Mouse (Mus musculus) forebrain, embryonic 16.5 days (tissue): ENCODE measurements around the gene Trex1. TPM values are rescaled to one million over a fixed set of nuclear protein-coding genes. Genes with fewer than 3 reads are reported as not detected.

ENCODE experiments used
- ATAC-seq: fragments of 200-750 bp; cut with Nextera tagmentation; 2 replicates; pipeline ENCODE4 v1.8.0; 2017; ENCODE audit warnings: mild to moderate bottlenecking, moderate library complexity
- H3K27ac ChIP-seq: fragments of 300-500 bp; sonication (generic); 2 replicates; pipeline ENCODE4 v1.5.1; 2014; ENCODE audit warnings: low read length, control low read depth
- H3K27me3 ChIP-seq: fragments of 300-500 bp; sonication (generic); replicated peaks from 2 replicates; pipeline ENCODE4 v1.6.1; 2014; ENCODE audit warnings: low read length; ENCODE audit not compliant: control insufficient read depth, insufficient read depth
- H3K36me3 ChIP-seq: fragments of 300-500 bp; sonication (generic); 2 replicates; pipeline ENCODE4 v1.6.1; 2014; ENCODE audit not compliant: control insufficient read depth, insufficient read depth
- H3K4me1 ChIP-seq: fragments of 300-500 bp; sonication (generic); replicated peaks from 2 replicates; pipeline ENCODE4 v1.6.1; 2014; ENCODE audit warnings: low read length; ENCODE audit not compliant: control insufficient read depth, insufficient read depth
- H3K4me2 ChIP-seq: fragments of 300-500 bp; sonication (generic); 2 replicates; pipeline ENCODE4 v1.6.1; 2014; ENCODE audit warnings: mild to moderate bottlenecking, low read length, control low read depth
- H3K4me3 ChIP-seq: fragments of 300-500 bp; sonication (generic); replicated peaks from 2 replicates; pipeline ENCODE4 v1.5.1; 2014; ENCODE audit warnings: mild to moderate bottlenecking, low read length, control low read depth
- H3K9ac ChIP-seq: fragments of 300-500 bp; sonication (generic); replicated peaks from 2 replicates; pipeline ENCODE4 v1.6.1; 2014; ENCODE audit warnings: low read depth, low read length, control low read depth
- H3K9me3 ChIP-seq: fragments of 300-500 bp; sonication (generic); 2 replicates; pipeline ENCODE4 v1.6.1; 2016; ENCODE audit warnings: low read length; ENCODE audit not compliant: control insufficient read depth
- WGBS: fragments of 180-500 bp; shearing (Covaris S2); extraction: QIAGEN DNeasy Blood & Tissue Kit; methylation state at CpG from one replicate; pipeline ENCODE4 v1.1.7; 2014; 5-methylcytosine and 5-hydroxymethylcytosine counted together
- polyA plus RNA-seq: library from polyadenylated mRNA; unstranded; fragments of >200 nt; fragmentation: Nextera tagmentation; extraction: Ambion mirVana; gene quantifications from 2 replicates; pipeline ENCODE4 v1.2.1, GENCODE M21; 2015

Gene Trex1
- polyA plus RNA-seq, 1 experiment from 2014 or later: 17.9 TPM

DNA sequence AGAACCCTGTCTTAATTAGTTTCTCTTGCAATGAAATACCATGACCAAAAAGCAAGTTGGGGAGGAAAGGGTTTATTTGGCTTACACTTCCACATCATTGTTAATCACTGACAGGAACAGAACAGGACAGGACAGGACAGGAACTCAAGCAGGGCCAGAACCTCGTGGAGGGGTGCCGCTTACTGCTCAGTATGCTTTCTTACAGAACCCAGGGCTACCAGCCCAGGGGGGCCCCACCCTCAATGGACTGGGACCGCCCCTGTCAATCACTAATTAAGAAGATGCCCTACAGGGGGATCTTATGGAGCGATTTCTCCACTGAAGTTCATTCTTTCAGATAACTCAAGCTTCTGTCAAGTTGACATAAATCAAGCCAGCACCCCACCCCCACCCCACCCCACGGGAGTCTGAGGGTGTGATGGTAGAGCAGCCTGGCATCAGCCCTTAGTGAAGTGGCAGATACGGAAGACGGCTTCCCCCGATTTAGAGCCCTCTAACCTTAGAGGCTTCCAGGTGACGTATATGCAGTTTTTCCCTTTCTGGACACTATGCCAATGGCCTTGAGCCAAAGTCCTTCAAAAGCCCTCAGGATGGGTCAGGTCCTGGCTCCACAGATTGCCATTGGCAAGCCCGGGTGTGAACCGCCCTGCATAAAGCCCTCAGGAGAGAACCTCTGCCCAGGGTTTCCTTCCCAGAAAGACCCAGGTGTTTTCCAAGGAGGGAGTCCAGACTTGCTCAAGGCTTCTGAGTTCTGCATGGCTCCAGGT is 34.4 kb upstream of the Trex1 start:
- ATAC-seq: no peak
- 12% methylated on average over 11 of the region's 11 CpGs for WGBS
- Histone ChIP-seq H3K9ac (peak overlapping the region; percentile 93), H3K9me3 (no peaks in the 10 kb centered on the region), H3K4me1 (peaks cover 39% of the 10 kb centered on the region), H3K4me3 (peak overlapping the region; percentile 70), H3K27ac (peak overlapping the region; percentile 100), H3K36me3 (no peaks in the 10 kb centered on the region), H3K4me2 (peak overlapping the region; percentile 95), H3K27me3 (no peaks in the 10 kb centered on the region)

DNA sequence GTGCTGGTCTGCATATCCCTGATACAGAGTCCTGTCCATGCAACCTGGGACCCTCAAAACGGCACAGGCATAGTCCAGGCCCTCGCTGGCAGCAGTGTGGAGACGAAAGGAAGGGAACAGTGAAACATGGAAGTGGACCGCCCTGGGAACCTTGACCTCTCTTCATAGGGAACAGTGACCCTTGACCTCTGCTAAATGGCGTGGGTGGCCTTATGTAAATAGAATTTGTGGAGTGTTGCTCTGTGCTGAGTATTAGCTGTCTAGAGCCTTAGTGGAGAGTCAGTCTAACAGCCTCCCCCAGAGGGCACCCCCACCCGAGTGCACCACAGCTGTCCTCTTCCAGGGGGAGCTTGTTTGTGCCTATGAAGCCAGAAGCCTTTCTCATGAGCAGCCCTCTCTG is 33.3 kb upstream of the Trex1 start:
- Histone ChIP-seq H3K27ac (no peak overlapping the region), H3K4me2 (no peak overlapping the region)
- WGBS: 67% methylated on average over 6 of the region's 6 CpGs

DNA sequence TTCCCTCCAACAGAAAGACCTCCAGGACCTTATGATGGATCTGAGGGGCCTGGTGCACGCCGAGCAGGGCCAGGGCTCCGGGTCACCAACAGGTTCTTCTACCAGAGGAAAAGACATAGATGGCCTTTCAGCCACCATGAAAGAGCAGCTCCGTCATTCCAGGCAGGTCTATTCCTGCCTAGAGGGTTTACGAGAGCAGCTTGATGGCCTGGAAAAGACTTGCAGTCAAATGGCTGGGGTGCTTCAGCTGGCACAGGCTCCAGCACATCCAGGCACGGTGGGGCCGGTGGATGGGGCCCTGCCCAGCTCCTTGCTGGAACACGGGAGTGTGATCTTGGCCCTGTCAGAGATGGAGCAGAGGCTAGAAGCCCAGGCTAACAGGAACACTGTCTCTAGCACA is 32.3 kb upstream of the Trex1 start:
- Histone ChIP-seq H3K4me2 (no peak overlapping the region), H3K9me3 (no peaks in the 10 kb centered on the region), H3K36me3 (no peaks in the 10 kb centered on the region), H3K9ac (no peak overlapping the region), H3K4me3 (no peak overlapping the region), H3K27me3 (no peaks in the 10 kb centered on the region), H3K27ac (no peak overlapping the region), H3K4me1 (peaks cover 24% of the 10 kb centered on the region)
- WGBS: 95% methylated on average over 8 of the region's 8 CpGs
- no peak for ATAC-seq

More for the DNA sequence above, 33.3 kb upstream of the Trex1 start:
- H3K9me3 ChIP-seq: no peaks in the 10 kb centered on the region
- H3K36me3 ChIP-seq: no peaks in the 10 kb centered on the region
- no peaks in the 10 kb centered on the region for H3K27me3 ChIP-seq
- ATAC-seq: no peak
- H3K9ac ChIP-seq: no peak overlapping the region
- H3K4me3 ChIP-seq: no peak overlapping the region
- H3K4me1 ChIP-seq: peaks cover 32% of the 10 kb centered on the region

DNA sequence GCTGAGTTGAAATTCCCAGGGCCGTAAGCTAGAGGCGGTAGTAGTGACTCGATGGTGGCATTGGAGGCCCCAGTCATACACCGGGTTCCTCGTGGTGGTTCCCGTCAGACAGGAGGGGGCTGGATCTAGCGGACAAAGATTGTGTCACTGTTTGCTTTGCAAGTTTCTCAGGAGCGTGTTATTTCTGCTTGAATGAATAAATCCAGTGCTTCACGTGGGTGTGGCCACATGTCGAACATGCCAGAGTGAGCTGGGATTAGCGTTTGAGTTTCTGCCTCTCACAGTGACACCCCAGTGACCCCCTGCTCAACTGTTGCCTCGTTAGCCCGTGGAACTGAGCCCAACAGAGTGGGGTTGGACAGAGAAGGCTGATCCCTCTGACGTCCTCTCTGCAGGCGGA is 30.9 kb upstream of the Trex1 start:
- no peaks in the 10 kb centered on the region for H3K27me3 ChIP-seq
- 11% methylated on average over 15 of the region's 15 CpGs for WGBS
- no peaks in the 10 kb centered on the region for H3K9me3 ChIP-seq
- H3K4me3 ChIP-seq: no peak overlapping the region
- no peak for ATAC-seq
- H3K27ac ChIP-seq: no peak overlapping the region
- H3K36me3 ChIP-seq: no peaks in the 10 kb centered on the region
- H3K9ac ChIP-seq: no peak overlapping the region
- H3K4me2 ChIP-seq: no peak overlapping the region
- H3K4me1 ChIP-seq: peaks cover 19% of the 10 kb centered on the region

DNA sequence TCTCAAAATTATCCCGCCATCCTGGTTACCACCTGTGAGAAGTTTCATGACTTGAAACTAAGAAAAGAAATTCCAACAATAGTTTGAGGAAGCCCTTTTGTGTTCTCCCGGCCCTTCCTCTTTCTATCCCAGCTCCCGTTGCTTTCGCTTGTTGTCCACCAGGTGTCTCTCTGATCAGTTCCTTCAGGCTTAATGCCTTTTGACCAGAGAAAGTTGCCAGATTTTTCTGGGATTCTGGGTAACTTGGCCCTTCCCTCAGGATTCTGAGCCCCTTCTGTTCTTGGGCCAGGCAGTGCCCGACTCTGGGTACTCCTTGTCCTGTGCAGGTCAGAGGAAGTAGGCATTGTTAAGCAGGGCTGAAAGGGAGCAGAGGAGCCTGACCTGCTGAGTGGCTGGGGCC is 28.5 kb upstream of the Trex1 start:
- Histone ChIP-seq H3K4me3 (no peak overlapping the region), H3K9me3 (no peaks in the 10 kb centered on the region), H3K27ac (no peak overlapping the region), H3K4me2 (no peak overlapping the region), H3K27me3 (no peaks in the 10 kb centered on the region), H3K4me1 (peaks cover 12% of the 10 kb centered on the region), H3K9ac (0 out of 2 replicates have a peak overlapping the region, but pooled peaks have one; percentile 4), H3K36me3 (no peaks in the 10 kb centered on the region)
- ATAC-seq: peak; percentile 22; the same call in 1 of the 2 replicates
- 4% methylated on average over 5 of the region's 5 CpGs for WGBS

DNA sequence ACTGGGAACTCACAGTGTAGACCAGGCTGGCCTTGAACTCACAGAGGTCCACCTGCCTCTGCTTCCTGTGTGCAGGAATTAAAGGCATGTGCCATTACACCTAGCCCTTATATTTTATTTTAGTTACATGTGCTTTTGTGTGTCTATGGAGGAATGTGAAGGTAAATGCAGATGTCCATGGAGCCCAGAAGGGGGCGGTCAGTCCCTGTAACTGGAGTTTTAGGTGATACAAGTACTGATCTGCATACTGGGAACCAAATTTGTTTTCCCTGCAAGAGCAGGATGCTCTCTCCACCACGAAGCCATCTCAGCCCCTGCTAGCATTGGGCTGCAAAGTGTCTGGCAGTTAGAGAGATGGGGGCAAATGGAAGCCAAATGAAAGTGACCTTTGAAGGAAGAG is 25.4 kb upstream of the Trex1 start:
- Histone ChIP-seq H3K9me3 (no peaks in the 10 kb centered on the region), H3K27ac (no peak overlapping the region), H3K9ac (no peak overlapping the region), H3K36me3 (no peaks in the 10 kb centered on the region; the same call in 1 of the 2 replicates), H3K27me3 (no peaks in the 10 kb centered on the region), H3K4me2 (no peak overlapping the region), H3K4me1 (peaks cover 26% of the 10 kb centered on the region), H3K4me3 (no peak overlapping the region)
- no peak for ATAC-seq
- WGBS: 10% methylated on average over 2 of the region's 2 CpGs

DNA sequence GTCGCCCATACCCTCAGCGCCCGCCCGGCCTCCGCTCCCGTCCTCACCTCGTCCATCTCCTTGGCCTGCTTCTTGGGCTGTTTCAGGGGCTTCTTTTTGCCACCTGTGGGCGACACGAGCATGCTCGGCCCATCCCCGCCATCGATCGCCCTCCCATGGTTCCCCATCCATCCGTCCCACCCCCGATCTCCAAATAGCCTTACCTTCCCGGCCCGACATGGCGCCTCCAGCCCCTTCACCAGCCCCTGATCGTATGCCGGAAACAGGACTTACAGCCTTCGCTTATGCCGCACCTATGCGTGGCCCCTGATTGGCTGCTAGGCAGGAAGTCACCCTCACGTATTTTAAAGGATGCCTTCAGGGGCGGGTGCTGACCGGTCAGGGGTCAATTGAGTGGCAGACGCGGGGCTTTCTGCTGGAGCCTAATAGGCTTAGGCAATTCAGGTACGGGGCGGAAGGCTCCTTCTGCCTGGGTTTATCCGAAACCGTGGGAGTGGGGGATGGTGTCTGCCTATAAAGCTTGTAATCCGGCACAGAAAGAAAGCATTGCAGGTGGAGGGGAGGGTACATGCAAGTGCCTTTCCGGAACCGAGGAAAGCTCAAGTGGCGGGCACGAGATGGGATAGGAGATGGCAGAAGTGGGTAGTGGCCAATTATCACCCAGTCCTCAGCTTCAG is 22.7 kb upstream of the Trex1 start, which contains the start of the genes Ccdc51 and Tma7:
Gene Ccdc51, plus strand, starts transcription at position 370 of the 677 bp plus-strand sequence.
Gene Tma7, minus strand, starts transcription at position 464 of the 677 bp plus-strand sequence.
- WGBS: 0% methylated on average over 37 of the region's 37 CpGs
- H3K9me3 ChIP-seq: no peaks in the 10 kb centered on the region
- no peaks in the 10 kb centered on the region for H3K27me3 ChIP-seq
- peaks cover 4% of the 10 kb centered on the region; the same call in 1 of the 2 replicates for H3K36me3 ChIP-seq
- peak within 1 kb of the TSS; percentile 79 for H3K9ac ChIP-seq
- peak within 1 kb of the TSS; percentile 86 for H3K4me2 ChIP-seq
- H3K4me3 ChIP-seq: peak within 1 kb of the TSS; percentile 75
- ATAC-seq: peak; percentile 98
- H3K4me1 ChIP-seq: peaks cover 20% of the 10 kb centered on the region
- H3K27ac ChIP-seq: peak within 1 kb of the TSS; percentile 72

DNA sequence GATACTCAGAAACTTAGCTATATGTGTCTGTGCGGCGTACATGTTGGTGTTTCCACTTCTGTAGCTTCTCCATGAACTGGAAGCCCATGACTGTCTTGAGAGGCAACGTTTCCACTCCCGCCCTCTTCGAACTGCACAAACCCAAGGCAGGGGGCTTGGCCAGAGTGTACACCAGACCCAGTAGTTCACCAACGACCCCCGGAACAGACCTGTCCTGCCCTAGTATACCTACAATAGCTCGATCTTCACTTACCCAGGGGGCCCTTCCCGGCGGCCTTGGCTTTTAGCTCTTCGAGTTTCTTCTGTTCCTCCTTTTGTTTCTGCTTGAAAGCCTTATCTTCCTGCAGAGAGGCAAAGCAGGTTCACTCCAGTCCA is 22.2 kb upstream of the Trex1 start:
- peaks cover 20% of the 10 kb centered on the region for H3K4me1 ChIP-seq
- peaks cover 4% of the 10 kb centered on the region; the same call in 1 of the 2 replicates for H3K36me3 ChIP-seq
- H3K27me3 ChIP-seq: no peaks in the 10 kb centered on the region
- H3K27ac ChIP-seq: peak overlapping the region; percentile 72; the same call in 1 of the 2 replicates
- no peaks in the 10 kb centered on the region for H3K9me3 ChIP-seq
- peak; percentile 19 for ATAC-seq
- peak overlapping the region; percentile 79 for H3K9ac ChIP-seq
- peak overlapping the region; percentile 75 for H3K4me3 ChIP-seq
- peak overlapping the region; percentile 86 for H3K4me2 ChIP-seq
- WGBS: 5% methylated on average over 11 of the region's 11 CpGs

DNA sequence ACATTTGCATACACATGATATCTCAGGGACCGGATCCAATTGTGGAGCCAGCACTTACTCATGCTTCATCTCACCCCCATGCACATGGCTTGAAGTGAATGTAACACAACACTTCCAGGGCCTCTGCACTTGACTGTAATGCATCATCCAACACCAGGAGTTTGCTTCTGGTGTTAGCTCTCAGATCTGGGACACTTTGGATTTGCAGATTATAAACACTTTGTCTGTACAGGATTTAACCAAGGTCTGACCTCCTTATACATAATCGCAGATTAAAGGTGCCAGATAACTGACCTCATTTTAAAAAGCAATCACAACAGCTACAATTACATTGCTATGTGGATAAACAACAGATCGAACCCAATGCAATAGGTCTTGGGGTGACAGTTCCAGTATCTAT is 21.0 kb upstream of the Trex1 start:
- H3K4me2 ChIP-seq: no peak overlapping the region
- 94% methylated on average over 3 of the region's 3 CpGs for WGBS
- ATAC-seq: no peak

More for the DNA sequence above, 21.0 kb upstream of the Trex1 start:
- H3K9me3 ChIP-seq: no peaks in the 10 kb centered on the region
- H3K4me1 ChIP-seq: peaks cover 20% of the 10 kb centered on the region
- no peak overlapping the region for H3K9ac ChIP-seq
- H3K36me3 ChIP-seq: peaks cover 4% of the 10 kb centered on the region; the same call in 1 of the 2 replicates
- no peak overlapping the region for H3K4me3 ChIP-seq
- no peak overlapping the region for H3K27ac ChIP-seq
- no peaks in the 10 kb centered on the region for H3K27me3 ChIP-seq
